Mouse (Mus musculus) heart, postnatal 10 days (tissue): ENCODE results near the gene Dapp1. TPM values are rescaled to one million over a fixed set of nuclear protein-coding genes. Genes with fewer than 3 reads are reported as not detected.
"Not testable (repeated sequence)": the region's sequence is repeated elsewhere in the genome, so short reads cannot be mapped to it uniquely, and the experiment has no call there.

Experiments
- DNase-seq, 2 experiments: peaks; one replicate each; pipeline ENCODE4 v3.0.0; 2021
- intact Hi-C: fragments of 180-260 bp; cut with DNase I; formaldehyde crosslinking; loops from one replicate; pipeline ENCODE4 v1.15.1; 2025
- total RNA-seq, 2 experiments: library from RNA; stranded (reverse); gene quantifications; 2 replicates each; pipeline ENCODE4 v1.2.3; 2021

Gene Dapp1
- total RNA-seq, 2 experiments from 2014 or later = 4.0 to 5.2 TPM

DNA sequence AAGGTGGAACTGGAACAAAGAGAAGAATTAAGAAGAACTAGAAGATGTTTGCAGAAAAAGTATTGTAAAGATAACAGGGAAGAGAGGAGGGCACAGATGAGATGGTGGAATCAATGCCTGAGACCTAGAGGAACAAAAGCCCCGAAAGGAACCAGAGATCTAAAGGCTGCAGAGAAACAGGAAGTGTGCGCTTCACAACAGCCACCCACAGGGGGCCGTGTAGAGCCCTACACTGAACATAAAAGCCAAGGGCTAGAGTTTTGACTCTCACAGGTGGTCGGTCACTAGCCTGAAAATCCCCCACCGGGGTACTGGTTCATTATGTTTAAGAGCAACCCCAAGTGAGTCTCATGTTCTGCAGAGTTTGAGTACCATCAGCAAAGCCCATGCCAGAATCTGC is 11.0 kb upstream of the Dapp1 start:
- intact Hi-C loops = loop anchor here (5.0 kb wide), 3 partner anchors 55 to 75 kb away; partner anchors contain the start of genes 1110002E22Rik and Gm5105

DNA sequence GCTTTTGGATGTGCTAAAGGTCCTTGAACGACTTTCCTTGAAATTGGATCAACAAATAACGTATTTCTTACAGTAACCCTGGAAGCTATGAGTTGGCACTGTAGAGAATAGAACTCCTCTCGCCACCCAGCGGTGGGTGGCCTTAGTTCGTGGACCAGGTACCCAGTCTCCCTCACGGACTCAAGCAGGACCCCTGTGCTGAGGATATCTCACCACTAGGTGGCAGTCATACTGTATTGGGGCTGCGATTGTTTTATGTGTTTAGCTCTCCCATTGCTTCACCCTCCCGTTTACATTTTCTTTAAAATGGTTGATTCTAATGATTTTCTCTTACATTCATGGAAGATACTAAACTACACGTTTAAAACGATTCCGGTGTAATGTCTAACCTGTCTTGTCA is 9.8 kb upstream of the Dapp1 start:
- peak; percentile 92 to 93 for DNase-seq
- intact Hi-C loops = loop anchor here (1.0 to 5.0 kb wide), 5 partner anchors 54 to 213 kb away; partner anchors contain the start of genes 1110002E22Rik and Gm5105

More for the DNA sequence above, 11.0 kb upstream of the Dapp1 start:
- DNase-seq = no peak

DNA sequence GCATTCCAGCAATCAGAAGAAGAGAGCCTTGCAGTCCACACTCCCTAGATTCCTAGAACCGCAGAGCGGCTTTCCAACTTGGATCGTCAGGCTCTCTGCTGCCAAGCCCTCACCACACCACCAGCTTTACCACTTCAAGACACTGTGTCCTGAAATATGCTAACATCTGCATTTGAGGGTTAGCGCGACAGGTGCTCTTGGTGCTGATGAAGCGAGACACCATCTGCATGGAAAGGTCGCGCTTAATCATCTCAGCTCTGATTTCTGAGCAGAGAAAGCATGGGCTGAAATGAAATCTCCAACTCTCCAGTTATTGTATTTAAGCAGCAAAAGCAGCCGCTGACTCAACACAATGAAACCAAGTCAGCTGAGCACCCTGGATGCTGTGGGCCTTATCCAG is 8.1 kb upstream of the Dapp1 start:
- intact Hi-C loops = loop anchor here (2.0 kb wide), 1 partner anchor 123 kb away; the partner anchor contains the start of gene Dnajb14

DNA sequence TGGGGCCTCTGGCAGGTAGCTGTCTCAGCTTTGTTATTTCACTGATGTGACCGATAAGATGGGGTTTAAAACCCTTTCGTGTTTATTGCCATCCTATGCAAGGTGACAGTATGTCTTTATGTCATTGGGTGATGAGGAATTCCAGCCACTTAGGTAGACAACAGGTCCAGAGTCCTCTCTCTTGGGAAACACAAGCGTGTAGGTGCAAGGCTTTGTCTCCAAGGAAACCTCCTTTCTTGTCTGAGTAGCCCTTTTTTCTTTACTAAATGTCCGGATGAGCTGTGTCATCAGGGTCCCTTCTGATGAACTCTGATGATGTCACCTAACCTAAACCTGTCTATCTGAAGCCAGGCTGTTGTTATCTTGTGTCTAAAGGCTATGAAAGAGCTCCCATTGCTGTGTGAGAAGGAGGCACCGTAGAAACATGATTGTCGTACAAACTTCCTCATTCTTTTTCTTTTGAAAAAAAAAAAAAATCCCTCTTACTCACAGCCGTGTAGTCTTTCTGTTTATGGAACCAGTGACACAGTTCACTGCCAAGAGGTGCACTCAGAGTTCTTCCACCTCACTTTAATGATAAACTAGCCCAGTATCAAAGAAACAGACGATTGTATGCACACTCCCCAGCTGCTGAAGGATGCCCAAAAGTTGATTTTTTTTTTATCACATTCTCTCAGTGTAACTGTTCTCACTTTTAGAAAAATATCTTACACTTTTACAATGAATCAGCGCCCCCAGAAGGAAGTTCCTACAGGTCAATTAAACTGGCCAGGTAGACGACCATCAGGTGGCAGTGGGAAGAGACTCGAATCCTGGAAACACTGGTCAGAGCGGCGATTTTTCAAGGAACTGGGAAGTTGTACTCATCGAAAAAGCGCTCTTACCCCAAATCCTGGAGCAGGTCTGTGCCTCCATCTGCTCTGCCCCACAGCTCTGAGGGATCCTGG is 637 bp downstream of the Dapp1 start:
- intact Hi-C loops = no loop called here
- DNase-seq = no peak

More for the DNA sequence above, 8.1 kb upstream of the Dapp1 start:
- no peak for DNase-seq

DNA sequence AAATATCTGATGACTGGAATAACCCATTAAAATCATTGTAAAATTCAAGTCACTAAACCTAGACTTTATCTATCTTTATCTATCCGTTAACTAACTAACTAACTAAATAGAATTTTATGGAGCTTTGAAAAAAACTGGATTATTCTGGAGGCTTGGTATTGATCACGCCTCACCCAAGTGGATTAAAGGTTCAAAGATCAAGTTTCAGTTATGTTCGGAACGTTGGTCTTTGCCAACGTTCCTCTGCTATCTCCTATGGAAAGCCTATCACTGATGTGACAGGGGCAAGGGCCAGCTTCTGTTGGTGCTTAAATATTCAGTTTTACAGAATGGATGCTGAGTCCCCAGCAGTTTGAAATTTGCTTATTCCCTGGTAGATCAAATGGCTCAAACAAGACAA is 3.1 kb downstream of the Dapp1 start:
- no peak for DNase-seq
- intact Hi-C loops = no loop called here

DNA sequence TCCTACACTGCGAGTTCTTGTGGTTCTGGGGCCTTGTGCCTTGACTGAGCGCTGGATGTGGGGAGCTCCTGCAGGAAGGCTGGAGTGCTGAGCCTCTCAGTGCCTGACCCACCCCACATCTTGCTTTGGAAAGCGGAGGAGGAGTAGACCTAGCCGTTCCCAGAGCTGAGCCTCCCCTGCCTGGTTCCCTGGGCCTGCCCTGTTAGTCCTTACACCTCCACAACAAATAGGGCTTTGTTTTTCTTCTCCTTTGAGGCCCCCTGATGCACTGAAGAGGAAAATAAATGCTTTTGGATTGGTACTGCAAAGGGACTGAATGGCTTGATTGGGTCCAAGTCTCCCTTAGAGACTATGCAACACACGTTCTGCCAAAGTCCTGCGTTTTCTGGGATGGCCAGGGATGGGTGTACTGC is 3.7 kb downstream of the Dapp1 start:
- no peak for DNase-seq
- intact Hi-C loops = no loop called here

DNA sequence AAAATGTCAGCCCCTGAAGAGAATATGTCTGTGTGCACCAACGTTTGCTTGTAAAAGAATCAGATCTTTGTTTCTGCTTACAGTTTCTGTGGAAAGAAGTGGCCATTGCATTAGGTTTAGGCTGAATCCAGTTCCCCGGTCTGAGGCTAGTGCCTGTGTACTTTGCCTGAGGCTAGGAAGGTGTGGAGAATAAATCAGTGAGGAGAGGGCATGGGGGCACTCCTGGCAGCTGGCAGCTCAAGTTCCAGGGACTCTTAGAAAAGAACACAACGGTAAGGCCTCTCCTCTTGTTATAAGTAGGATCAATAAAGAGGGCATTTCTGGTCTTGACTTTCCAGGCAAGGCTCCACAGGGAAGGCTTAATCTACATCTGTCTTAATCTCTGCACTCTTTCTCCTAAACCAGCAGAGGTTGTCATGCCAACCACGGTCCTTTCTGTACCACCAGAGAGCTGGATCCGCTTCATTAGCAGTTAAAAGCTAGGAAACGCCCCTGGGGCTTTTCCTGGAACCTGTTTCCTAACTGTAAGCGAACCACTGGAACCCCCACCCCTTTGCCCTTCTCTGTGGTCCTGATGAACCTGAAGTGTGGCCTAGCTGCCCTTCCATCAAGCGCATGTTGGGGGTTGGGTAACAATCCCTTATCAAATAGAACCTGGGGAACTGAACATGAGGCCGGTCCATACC is 4.3 kb downstream of the Dapp1 start:
- intact Hi-C loops = no loop called here

DNA sequence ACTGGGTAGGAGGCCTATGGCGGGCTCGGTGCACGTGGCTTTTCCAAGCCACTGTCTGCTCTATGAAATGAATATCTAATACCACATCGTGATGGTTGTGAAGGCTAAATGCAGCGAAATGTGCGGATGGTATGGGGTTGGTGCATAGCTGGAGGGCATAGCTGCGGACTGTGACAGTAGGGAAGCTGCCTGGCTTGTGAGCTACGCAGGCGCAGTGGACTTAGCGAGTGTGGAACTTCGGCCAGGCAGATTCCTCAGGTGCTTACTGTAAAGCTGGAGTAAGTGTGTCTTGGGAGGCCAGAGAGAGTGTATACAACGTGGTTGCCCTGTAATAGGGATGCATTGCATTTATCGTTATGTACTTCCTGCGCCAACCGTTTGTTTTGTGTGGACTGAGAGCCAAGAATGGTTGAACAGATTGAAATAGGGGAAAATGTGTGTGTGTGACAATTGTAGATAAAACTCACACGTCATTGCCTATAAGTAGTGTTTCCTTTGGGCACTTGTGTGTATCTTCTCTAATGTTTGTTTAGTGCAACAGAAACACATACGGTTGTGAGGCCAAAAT is 5.4 kb downstream of the Dapp1 start:
- no peak for DNase-seq
- intact Hi-C loops = no loop called here

More for the DNA sequence above, 4.3 kb downstream of the Dapp1 start:
- no peak for DNase-seq

DNA sequence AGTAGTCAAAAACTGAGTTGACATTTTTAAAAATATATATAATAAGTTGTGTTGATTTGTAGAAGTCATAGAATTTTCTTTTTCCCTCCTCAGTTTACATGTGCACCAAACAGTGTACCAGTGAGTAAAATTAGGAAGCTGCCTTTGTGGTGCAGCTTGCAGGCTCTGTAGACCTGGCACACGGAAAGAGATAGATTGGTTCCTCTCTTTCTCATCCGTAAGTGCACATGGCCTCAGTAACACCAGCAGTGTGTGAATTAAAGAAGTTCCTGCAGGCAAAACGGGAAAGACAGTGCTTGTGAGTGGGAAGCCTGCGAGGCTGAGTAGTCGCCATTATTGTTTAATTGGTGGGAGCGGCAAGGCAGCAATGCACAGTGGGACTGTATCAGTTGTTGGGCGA is 5.9 kb downstream of the Dapp1 start:
- no peak for DNase-seq
- intact Hi-C loops = no loop called here

DNA sequence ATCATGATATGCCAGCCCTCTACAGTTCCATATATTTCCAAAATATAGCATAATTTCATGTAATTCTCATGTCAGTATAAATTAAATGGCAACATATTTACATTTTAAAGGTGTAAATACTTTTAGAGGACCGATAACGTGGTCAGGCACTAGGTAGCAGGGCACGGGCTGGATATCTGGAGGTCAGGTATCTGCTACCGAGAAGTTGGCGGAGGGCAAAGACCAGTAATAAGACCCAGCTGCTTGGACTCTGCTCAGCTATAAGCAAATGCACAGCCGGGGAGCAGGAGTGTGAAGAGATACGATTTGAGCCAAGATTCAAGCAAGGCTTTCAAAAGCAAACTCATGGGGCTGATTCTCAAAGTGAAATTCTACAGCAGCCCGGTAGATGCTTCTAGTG is 7.0 kb downstream of the Dapp1 start:
- intact Hi-C loops = no loop called here
- no peak for DNase-seq

DNA sequence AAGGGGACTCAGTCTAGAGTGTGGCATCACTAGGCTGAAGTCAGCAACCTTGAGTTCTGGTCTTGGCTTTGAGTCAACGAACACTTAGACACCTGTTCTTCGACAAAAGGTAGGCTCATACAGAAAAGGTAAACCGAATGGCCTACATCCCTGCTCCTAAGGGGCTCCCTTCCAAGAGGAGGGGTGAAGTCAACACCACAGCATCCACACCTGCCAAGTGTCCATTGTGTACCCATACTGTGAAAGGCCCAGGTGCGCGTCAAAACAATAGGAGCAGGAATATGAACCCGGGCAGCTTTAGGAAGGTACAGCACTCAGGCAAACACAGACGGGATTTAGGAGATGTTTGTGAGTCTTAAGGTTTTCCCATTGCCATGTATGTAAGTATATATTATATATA is 8.4 kb downstream of the Dapp1 start:
- DNase-seq = no peak
- intact Hi-C loops = no loop called here

DNA sequence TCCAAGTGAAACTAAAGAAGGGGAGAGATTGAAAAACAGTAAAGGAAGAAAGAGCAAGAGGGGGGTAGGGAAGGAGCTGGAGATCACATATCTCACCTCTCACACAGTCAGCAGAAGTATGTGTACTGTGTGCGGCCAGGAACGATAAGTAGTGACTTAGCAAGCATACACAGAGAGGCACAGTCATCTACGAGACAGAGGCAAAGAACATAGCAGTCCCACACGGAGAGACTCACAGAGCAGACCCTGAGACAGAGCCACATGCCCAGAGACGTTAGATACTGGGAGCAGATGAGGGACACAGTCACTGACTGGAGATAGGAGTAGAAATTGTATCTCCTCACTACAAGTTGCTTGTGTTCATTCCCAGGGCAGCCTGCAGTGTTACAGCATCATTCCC is 9.1 kb downstream of the Dapp1 start:
- DNase-seq = no peak
- intact Hi-C loops = no loop called here

DNA sequence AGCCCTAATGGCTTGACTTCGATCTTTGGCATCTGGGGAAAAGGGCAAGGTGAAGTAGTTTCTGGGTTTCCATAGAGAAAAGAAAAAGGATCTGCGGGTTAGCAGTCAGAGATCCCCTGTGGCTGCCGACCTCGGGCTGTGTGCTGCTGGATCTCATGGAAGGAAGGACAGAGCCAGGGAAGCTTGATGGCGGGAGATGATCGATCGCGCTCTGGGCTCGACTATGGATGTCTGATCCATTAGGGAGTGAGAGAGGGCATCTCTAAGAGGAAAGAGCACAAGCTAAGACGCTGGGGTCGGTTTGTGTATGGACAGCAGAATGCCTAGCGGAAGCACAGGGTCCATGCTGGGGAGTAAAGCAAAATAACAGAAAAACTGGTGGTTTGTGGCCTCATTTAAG is 11.4 kb downstream of the Dapp1 start:
- DNase-seq = peak; percentile 29 to 33
- intact Hi-C loops = no loop called here

DNA sequence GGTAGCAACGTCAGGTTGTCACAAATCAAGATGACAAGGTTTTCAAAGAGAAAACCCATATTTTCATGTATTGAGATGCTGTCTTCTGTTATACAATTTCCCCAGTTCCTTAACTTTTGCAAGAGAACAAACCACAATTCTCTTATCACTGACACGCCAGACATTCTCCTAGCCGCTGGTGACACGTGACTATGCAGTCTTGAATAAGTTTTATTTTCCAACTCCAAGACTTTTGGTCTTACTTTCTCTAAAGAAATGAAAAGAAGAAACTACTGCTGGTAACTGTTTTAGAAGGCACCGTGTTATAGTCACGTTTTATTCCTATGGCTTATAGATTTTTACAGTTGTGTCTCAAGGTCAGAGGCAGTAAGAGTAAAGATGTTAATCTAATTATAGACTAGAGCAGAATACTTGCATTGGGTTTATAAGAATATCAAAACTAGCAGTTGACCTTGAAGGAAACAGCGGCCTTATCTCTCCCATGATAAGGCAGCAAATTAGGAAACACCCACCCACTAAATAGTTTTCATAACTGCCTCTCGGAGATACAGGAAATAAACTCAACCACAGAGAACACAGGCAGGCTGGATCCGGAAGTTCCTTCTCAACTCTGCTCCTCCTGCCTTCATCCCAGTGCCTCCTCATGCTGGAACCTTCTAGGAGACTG is 12.4 kb downstream of the Dapp1 start:
- DNase-seq = peak; percentile 18 to 36
- intact Hi-C loops = no loop called here

DNA sequence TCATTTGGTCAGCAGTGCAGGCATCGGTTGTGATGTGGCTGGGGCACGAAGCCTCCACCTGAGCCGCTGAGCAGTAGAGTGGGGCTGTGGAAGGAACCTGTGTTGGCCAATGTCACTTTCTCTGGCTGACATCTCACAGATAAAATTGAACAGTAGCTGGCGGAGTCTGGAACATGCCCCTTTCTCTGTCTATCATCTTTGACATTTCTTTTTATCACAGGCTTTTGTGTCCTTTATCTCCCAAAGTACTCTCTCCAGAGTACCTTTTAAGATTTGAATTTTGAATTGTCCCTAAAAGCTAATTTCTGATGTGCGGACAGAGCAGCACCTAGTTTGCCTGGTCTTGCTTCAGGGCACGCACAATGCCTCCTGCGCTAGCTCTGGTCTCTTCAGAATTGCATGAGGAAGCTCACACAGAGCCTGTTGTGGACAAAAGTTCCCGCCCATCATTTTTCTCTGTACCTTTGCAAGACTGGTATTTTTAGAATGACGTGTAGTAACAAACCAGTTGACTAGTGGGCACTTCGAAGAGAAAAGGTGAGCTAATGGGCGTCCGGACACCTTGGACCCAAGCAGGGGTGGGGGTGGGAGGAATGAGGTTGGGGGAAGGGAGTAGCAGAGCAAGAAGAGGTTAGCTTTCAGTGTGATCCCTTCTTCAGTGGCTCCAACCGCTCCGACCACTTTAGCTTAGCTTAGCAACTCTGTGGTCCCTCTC is 13.1 kb downstream of the Dapp1 start:
- intact Hi-C loops = no loop called here
- DNase-seq = peak in 1 of 2 experiments; percentile 12

DNA sequence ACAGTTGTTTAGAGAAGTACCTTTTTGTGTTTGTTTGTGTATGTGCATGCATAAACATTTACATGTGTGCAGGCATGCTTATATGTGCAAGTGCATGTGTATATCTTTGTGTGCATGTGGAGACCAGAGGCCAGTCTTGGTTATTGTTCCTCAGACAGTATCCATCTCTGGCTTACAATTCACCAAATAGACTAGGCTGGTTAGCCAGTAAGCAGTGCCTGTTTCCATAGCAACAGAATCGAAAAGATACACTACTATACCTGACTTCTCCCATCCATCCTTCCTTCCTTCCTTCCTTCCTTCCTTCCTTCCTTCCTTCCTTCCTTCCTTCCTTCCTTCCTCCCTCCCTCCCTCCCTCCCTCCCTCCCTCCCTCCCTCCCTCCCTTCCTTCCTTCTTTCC is 17.3 kb downstream of the Dapp1 start:
- DNase-seq, intact Hi-C loops: not testable (repeated sequence)

DNA sequence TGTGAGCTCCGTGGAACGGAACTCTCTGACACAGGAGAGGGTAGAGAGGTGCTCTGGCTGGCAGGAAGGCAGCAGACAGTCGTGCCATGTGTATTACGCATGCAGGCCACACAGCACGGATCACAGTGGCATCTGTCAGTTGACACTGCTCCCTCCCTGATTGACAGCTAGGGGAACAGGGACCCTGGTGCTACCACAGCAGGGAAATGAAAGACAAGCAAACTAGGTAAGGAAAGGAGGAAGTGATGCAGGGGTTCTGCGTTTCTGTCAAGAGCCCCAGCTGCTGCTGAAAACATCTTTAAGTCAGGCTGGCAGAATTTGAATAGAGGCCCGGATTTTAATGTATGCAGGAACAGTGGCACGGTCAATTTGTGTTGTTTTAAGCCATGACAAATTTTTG is 17.8 kb downstream of the Dapp1 start:
- DNase-seq = no peak
- intact Hi-C loops = no loop called here

DNA sequence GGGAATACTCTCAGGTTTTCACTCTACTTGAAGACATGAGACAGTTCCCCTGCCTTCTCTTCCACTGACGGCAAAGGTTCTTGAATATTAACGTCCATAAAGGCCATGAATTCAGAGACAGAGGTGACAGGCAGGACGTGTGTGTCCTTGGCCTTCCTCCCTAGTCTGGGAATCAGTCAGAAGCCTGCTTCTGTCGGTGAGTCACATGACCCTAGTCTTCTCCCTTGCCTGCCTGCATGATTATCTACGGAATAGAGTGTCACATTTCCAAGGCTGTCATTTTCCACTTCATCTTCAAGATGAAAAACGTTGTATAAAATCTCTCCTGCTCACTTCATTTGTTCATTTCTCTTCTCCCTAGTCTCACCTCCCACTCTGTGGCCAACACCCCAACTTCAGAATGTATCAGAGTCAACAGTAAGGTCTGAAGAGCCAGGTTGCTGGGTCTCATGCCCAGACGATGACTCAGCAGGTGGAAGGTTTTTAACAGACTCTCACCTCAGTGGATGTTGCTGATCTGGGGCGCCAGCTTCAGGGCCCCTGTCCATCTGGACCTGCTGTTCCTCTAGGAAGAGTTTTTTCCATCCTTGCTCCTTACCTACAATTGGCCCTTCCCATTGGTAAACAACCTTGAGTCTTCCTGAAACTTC is 19.5 kb downstream of the Dapp1 start:
- intact Hi-C loops = no loop called here
- no peak for DNase-seq

DNA sequence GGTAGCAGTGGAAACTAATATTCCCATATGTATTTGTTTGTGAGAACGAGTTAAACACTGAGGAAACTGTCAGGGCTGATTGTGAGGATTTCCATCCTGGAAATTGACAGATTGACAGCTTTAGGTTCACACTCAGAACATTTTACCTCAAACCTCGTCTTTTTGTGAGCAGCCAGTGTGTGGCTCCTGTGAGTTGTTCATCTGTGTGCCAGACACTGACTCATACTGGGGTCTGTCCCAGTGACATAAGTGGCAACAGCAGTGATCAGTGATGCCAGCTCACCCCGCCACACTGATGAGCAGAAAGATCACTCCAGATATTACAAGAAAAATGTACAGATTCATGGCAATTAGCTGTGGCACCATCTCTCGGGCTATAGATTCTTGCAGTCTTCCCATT is 21.9 kb downstream of the Dapp1 start:
- intact Hi-C loops = no loop called here
- no peak for DNase-seq

DNA sequence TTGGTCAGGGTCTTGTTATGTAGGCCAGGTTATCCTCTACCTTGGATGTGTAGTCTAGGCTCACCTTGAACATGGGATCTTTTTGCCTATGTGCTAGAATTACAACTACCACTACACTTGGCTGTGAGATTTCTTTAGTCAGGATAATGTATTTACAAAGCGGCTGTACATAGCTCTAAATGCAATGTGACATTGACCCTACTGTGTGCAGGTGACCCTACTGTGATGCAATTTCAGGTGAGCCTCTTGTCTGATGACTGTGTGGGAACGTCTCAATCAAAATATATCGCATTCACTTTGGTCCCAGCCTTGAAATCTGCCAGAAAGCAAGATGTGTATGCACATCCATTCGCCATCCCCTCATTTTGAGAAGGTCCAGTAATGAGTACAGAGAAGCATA is 23.0 kb downstream of the Dapp1 start:
- DNase-seq = no peak
- intact Hi-C loops = no loop called here
